Mouse (Mus musculus): ENCODE data around the gene Mfsd12.

The Mfsd12 gene

GRCm38 (mm10) chr10:81379183-81379553 lies 21.9 kb downstream of the Mfsd12 start:
- DNase-seq (ENCODE audit: extremely low spot score, low read depth, low spot score) = no peak

GRCm38 (mm10) chr10:81379809-81380378 lies 22.6 kb downstream of the Mfsd12 start:
- no peak for DNase-seq (ENCODE audit: extremely low spot score, low read depth, low spot score)

GRCm38 (mm10) chr10:81382039-81382438 lies 24.7 kb downstream of the Mfsd12 start:
- DNase-seq (ENCODE audit: extremely low spot score, low read depth, low spot score) = no peak

- peak; percentile 97 for DNase-seq (ENCODE audit: extremely low spot score, low read depth, low spot score)
These were observed 26.7 kb downstream of the Mfsd12 start, which contains the start of the genes Dohh and Gm48551 for GRCm38 (mm10) chr10:81383802-81384604. TSS of gene Dohh (plus strand) at chr10:81384428. TSS of gene Gm48551 (plus strand) at chr10:81384466.

GRCm38 (mm10) chr10:81384605-81384982 lies 27.3 kb downstream of the Mfsd12 start:
- no peak for DNase-seq (ENCODE audit: extremely low spot score, low read depth, low spot score)

- no peak for DNase-seq (ENCODE audit: extremely low spot score, low read depth, low spot score)
These were observed 28.5 kb downstream of the Mfsd12 start for GRCm38 (mm10) chr10:81385603-81386306.

- DNase-seq (ENCODE audit: extremely low spot score, low read depth, low spot score) = no peak
These were observed 30.4 kb downstream of the Mfsd12 start for GRCm38 (mm10) chr10:81387716-81388115.

GRCm38 (mm10) chr10:81388505-81389055 lies 31.3 kb downstream of the Mfsd12 start, which contains the start of gene Gm48552:
TSS of gene Gm48552 (plus strand) at chr10:81389005.
- DNase-seq (ENCODE audit: extremely low spot score, low read depth, low spot score) = no peak

- DNase-seq (ENCODE audit: extremely low spot score, low read depth, low spot score) = no peak
These were observed 32.1 kb downstream of the Mfsd12 start for GRCm38 (mm10) chr10:81389373-81389772.

GRCm38 (mm10) chr10:81389801-81390677 lies 32.7 kb downstream of the Mfsd12 start:
- DNase-seq (ENCODE audit: extremely low spot score, low read depth, low spot score) = no peak

GRCm38 (mm10) chr10:81390678-81390965 lies 33.3 kb downstream of the Mfsd12 start:
- DNase-seq (ENCODE audit: extremely low spot score, low read depth, low spot score) = no peak

- DNase-seq (ENCODE audit: extremely low spot score, low read depth, low spot score) = no peak
These were observed 35.0 kb downstream of the Mfsd12 start for GRCm38 (mm10) chr10:81392270-81392669.

GRCm38 (mm10) chr10:81392781-81393185 lies 35.5 kb downstream of the Mfsd12 start, which contains the start of gene Smim24:
TSS of gene Smim24 (plus strand) at chr10:81393051.
- no peak for DNase-seq (ENCODE audit: extremely low spot score, low read depth, low spot score)

- no peak for DNase-seq (ENCODE audit: extremely low spot score, low read depth, low spot score)
These were observed 36.3 kb downstream of the Mfsd12 start for GRCm38 (mm10) chr10:81393456-81394063.

GRCm38 (mm10) chr10:81395127-81395526 lies 37.8 kb downstream of the Mfsd12 start:
- DNase-seq (ENCODE audit: extremely low spot score, low read depth, low spot score) = no peak

- DNase-seq (ENCODE audit: extremely low spot score, low read depth, low spot score) = no peak
These were observed 38.6 kb downstream of the Mfsd12 start for GRCm38 (mm10) chr10:81395865-81396264.

GRCm38 (mm10) chr10:81396749-81397148 lies 39.5 kb downstream of the Mfsd12 start:
- no peak for DNase-seq (ENCODE audit: extremely low spot score, low read depth, low spot score)

GRCm38 (mm10) chr10:81399296-81399695 lies 42.0 kb downstream of the Mfsd12 start:
- no peak for DNase-seq (ENCODE audit: extremely low spot score, low read depth, low spot score)

- no peak for DNase-seq (ENCODE audit: extremely low spot score, low read depth, low spot score)
These were observed 42.6 kb downstream of the Mfsd12 start for GRCm38 (mm10) chr10:81399798-81400308.
